Mouse (Mus musculus): ENCODE measurements around the gene Clcnkb. TPM values are rescaled to one million over a fixed set of nuclear protein-coding genes. Genes with fewer than 3 reads are reported as not detected.

Gene Clcnkb
- total and polyA plus RNA-seq, 2 experiments = not detected

DNA sequence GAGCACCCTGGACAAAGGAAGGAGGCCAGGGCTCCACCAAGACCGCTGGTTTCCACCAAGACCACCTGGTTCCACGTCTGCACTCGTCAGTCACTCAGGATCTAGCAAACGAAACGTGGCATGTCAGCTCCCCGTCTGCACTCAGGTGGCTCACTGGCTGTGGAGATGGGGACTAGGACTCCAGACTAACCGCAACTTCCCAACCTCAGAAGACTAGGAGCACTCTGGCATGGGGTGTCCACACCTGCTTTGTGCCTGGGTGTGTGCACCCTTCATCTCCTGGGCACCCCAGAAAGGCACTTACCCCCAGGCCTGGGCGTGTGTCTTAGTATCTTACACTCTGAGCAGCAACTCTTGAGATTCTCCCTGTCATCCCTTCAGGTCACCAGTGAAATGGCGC lies 44.0 kb upstream of the Clcnkb start:
- H3K36me3 ChIP-seq (ENCODE audit: control insufficient read depth, insufficient read depth, low read length) = peaks cover 8% of the 10 kb centered on the region
- H3K4me3 ChIP-seq (ENCODE audit: insufficient read depth, low read depth, low read length) = no peak overlapping the region
- TF ChIP-seq POLR2A (IDR thresholded peaks at IDR 0.05; ENCODE audit: extremely low read depth, insufficient read depth, low read length) = no peak
- H3K9ac ChIP-seq (ENCODE audit: low read depth, low read length) = no peak overlapping the region
- H3K4me1 ChIP-seq (ENCODE audit: control insufficient read depth, insufficient read depth, low read length) = peaks cover 2% of the 10 kb centered on the region; the same call in 1 of the 2 replicates
- H3K27me3 ChIP-seq (ENCODE audit: control insufficient read depth, insufficient read depth, low read length) = no peaks in the 10 kb centered on the region
- no peak overlapping the region for H3K27ac ChIP-seq (replicated peaks; ENCODE audit: insufficient read depth, low read depth, low read length)
- WGBS = 95% methylated on average over 9 of the region's 9 CpGs
- H3K79me2 ChIP-seq (ENCODE audit: control insufficient read depth, insufficient read depth, low read length) = peaks cover 7% of the 10 kb centered on the region; the same call in 1 of the 2 replicates
- DNase-seq (ENCODE audit: extremely low read depth, low read depth, low spot score) = no peak

DNA sequence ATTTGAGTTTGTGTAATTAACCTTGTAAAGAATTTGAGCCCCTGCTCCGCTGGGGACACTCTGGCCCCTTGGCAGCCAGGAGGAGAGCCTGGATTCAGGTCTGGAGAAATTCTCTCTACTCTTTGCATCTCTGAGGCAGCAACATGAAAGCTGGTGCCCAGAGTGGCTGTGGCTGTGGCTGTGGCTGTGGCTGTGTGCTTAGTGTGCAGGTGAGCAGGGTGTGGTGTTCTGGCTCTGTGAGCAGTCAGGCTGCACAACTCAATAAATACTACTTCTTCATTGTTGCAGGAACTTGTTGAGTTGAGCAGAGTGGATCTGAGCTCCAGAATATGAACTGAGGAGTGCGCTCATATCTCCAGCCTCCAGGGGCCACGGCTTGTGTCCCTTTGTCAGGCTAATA lies 43.1 kb upstream of the Clcnkb start:
- no peak for TF ChIP-seq POLR2A (IDR thresholded peaks at IDR 0.05; ENCODE audit: extremely low read depth, insufficient read depth, low read length)
- TF ChIP-seq CTCF (IDR thresholded peaks at IDR 0.05; ENCODE audit: low read depth, low read length) = no peak
- 94% methylated on average over 3 of the region's 3 CpGs for WGBS
- no peaks in the 10 kb centered on the region for H3K27me3 ChIP-seq (ENCODE audit: control insufficient read depth, insufficient read depth, low read length)
- no peak overlapping the region for H3K27ac ChIP-seq (replicated peaks; ENCODE audit: insufficient read depth, low read depth, low read length)
- no peak overlapping the region for H3K9ac ChIP-seq (ENCODE audit: low read depth, low read length)
- peaks cover 4% of the 10 kb centered on the region; the same call in 1 of the 2 replicates for H3K4me1 ChIP-seq (ENCODE audit: control insufficient read depth, insufficient read depth, low read length)
- H3K4me3 ChIP-seq (ENCODE audit: insufficient read depth, low read depth, low read length) = no peak overlapping the region
- no peak for DNase-seq (ENCODE audit: extremely low read depth, low read depth, low spot score)
- peaks cover under 1% of the 10 kb centered on the region for H3K36me3 ChIP-seq (ENCODE audit: control insufficient read depth, insufficient read depth, low read length)
- H3K79me2 ChIP-seq (ENCODE audit: control insufficient read depth, insufficient read depth, low read length) = peaks cover 7% of the 10 kb centered on the region; the same call in 1 of the 2 replicates

DNA sequence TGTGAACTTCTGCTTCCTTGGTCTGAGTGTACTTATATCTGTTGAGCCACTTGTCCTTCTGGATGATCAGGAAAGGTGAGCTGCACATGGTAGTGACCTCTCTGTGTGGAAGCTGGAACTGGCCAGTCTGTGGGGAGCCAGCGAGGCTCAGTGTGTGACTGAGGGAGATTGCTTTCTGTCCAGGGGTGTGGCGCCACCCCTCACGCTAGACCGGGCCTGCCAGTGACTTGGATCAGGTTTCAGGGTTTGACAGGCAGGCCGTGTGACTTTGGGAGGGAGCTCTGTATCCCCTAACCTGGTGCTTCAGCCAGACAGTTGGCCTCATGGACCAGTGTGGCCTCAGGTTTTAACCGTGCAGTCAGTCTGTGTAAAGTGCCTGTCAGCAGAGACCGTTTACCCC lies 42.4 kb upstream of the Clcnkb start:
- Histone ChIP-seq H3K9ac (ENCODE audit: low read depth, low read length) (no peak overlapping the region), H3K79me2 (ENCODE audit: control insufficient read depth, insufficient read depth, low read length) (peaks cover 11% of the 10 kb centered on the region; the same call in 1 of the 2 replicates), H3K4me1 (ENCODE audit: control insufficient read depth, insufficient read depth, low read length) (peaks cover 2% of the 10 kb centered on the region; the same call in 1 of the 2 replicates), H3K27ac (replicated peaks; ENCODE audit: insufficient read depth, low read depth, low read length) (no peak overlapping the region), H3K4me3 (ENCODE audit: insufficient read depth, low read depth, low read length) (no peak overlapping the region), H3K36me3 (ENCODE audit: control insufficient read depth, insufficient read depth, low read length) (no peaks in the 10 kb centered on the region), H3K27me3 (ENCODE audit: control insufficient read depth, insufficient read depth, low read length) (no peaks in the 10 kb centered on the region)
- 57% methylated on average over 7 of the region's 7 CpGs for WGBS
- no peak for DNase-seq (ENCODE audit: extremely low read depth, low read depth, low spot score)
- TF ChIP-seq CTCF (IDR thresholded peaks at IDR 0.05; ENCODE audit: low read depth, low read length) = no peak
- TF ChIP-seq POLR2A (IDR thresholded peaks at IDR 0.05; ENCODE audit: extremely low read depth, insufficient read depth, low read length) = no peak

DNA sequence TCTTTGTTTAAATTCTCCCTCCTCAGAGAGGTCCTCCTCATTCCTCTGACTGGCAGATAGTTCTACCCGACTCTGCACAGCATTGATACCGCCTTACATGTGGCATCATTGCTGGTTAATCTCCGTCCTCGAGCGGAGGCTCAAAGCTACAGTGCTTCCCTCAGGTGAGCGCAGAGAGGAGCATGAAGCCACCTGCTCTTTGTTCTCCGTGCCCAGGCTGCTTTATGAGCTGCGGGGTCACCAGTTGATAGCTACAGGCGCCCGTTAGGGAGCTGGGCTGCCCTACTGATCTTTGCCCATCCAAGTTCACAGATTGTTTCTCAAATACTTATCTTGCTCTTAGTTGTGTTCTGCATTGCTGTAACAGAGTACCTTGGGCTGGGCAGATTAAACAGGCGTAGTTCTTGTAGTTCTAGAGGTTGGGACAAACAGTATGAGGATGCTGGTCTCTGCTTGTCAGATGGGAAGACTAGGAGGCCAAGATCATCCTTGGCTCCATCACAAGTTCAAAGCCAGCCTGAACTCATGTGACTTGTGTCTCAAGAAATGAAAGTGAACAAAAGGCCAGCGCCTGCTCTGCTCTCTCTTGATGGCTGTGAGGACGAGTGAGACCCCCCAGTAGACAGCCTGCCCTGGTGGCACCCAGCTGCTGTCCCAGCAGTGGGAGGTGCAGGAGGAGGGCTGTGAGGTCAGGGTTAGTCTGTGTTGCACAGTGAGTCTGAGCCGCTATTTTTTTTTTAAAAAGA lies 40.6 kb upstream of the Clcnkb start:
- H3K79me2 ChIP-seq (ENCODE audit: control insufficient read depth, insufficient read depth, low read length) = peaks cover 11% of the 10 kb centered on the region; the same call in 1 of the 2 replicates
- no peaks in the 10 kb centered on the region for H3K27me3 ChIP-seq (ENCODE audit: control insufficient read depth, insufficient read depth, low read length)
- H3K36me3 ChIP-seq (ENCODE audit: control insufficient read depth, insufficient read depth, low read length) = no peaks in the 10 kb centered on the region
- no peak overlapping the region for H3K4me3 ChIP-seq (ENCODE audit: insufficient read depth, low read depth, low read length)
- no peak overlapping the region for H3K9ac ChIP-seq (ENCODE audit: low read depth, low read length)
- DNase-seq (ENCODE audit: extremely low read depth, low read depth, low spot score) = peak; percentile 69
- WGBS = 83% methylated on average over 14 of the region's 14 CpGs
- no peak overlapping the region for H3K27ac ChIP-seq (replicated peaks; ENCODE audit: insufficient read depth, low read depth, low read length)
- no peak for TF ChIP-seq POLR2A (IDR thresholded peaks at IDR 0.05; ENCODE audit: extremely low read depth, insufficient read depth, low read length)
- TF ChIP-seq CTCF (IDR thresholded peaks at IDR 0.05; ENCODE audit: low read depth, low read length) = no peak
- H3K4me1 ChIP-seq (ENCODE audit: control insufficient read depth, insufficient read depth, low read length) = peaks cover 6% of the 10 kb centered on the region

DNA sequence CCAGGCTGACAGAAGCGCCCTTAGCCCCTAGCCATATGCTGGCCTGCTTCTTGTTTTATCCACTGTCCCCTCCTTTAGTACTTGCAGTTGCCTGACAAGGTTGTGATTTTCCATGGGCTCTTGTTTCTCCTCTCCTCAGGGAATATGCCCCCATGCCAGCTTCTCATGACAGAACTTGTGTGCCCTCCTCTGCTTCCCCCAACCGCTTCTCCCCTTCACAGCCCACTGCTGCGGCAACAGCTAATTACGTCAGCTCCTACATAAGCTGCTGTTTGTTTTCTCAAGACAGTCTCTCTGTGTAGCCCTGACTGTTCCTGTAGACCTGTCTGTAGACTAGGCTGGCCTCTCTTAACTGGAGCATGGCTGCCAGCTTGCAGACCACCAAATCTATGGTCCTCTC lies 39.7 kb upstream of the Clcnkb start:
- H3K27me3 ChIP-seq (ENCODE audit: control insufficient read depth, insufficient read depth, low read length) = no peaks in the 10 kb centered on the region
- H3K4me3 ChIP-seq (ENCODE audit: insufficient read depth, low read depth, low read length) = no peak overlapping the region
- H3K4me1 ChIP-seq (ENCODE audit: control insufficient read depth, insufficient read depth, low read length) = peaks cover 8% of the 10 kb centered on the region
- no peak for DNase-seq (ENCODE audit: extremely low read depth, low read depth, low spot score)
- H3K27ac ChIP-seq (replicated peaks; ENCODE audit: insufficient read depth, low read depth, low read length) = no peak overlapping the region
- peaks cover 11% of the 10 kb centered on the region; the same call in 1 of the 2 replicates for H3K79me2 ChIP-seq (ENCODE audit: control insufficient read depth, insufficient read depth, low read length)
- no peak for TF ChIP-seq CTCF (IDR thresholded peaks at IDR 0.05; ENCODE audit: low read depth, low read length)
- TF ChIP-seq POLR2A (IDR thresholded peaks at IDR 0.05; ENCODE audit: extremely low read depth, insufficient read depth, low read length) = no peak
- WGBS = 90% methylated on average over 4 of the region's 4 CpGs
- H3K9ac ChIP-seq (ENCODE audit: low read depth, low read length) = no peak overlapping the region
- H3K36me3 ChIP-seq (ENCODE audit: control insufficient read depth, insufficient read depth, low read length) = no peaks in the 10 kb centered on the region
